Mouse (Mus musculus) hindbrain, postnatal 0 days (tissue): ENCODE data around the gene Clec2l. TPM values are rescaled to one million over a fixed set of nuclear protein-coding genes. Genes with fewer than 3 reads are reported as not detected.

Experiments used
- ATAC-seq: fragments of 200-750 bp; cut with Nextera tagmentation; 2 replicates; pipeline ENCODE4 v1.8.0; 2017; ENCODE audit warnings: mild to moderate bottlenecking, moderate TSS enrichment, moderate library complexity
- DNase-seq: peaks from one replicate; pipeline ENCODE4 v3.0.0-alpha.2; 2015; ENCODE audit warnings: low spot score
- H3K27ac ChIP-seq: fragments of 300-500 bp; sonication (generic); 2 replicates; pipeline ENCODE4 v1.5.1; 2014; ENCODE audit warnings: mild to moderate bottlenecking
- H3K27me3 ChIP-seq: fragments of 300-500 bp; sonication (generic); 2 replicates; pipeline ENCODE4 v1.6.1; 2014; ENCODE audit warnings: low read length, mixed read lengths; ENCODE audit not compliant: insufficient read depth
- H3K36me3 ChIP-seq: fragments of 300-500 bp; sonication (generic); 2 replicates; pipeline ENCODE4 v1.6.1; 2014; ENCODE audit warnings: low read length, mixed read lengths; ENCODE audit not compliant: insufficient read depth
- H3K4me1 ChIP-seq: fragments of 300-500 bp; sonication (generic); 2 replicates; pipeline ENCODE4 v1.6.1; 2014; ENCODE audit warnings: antibody characterized with exemption, low read length, mixed read lengths; ENCODE audit not compliant: insufficient read depth
- H3K4me2 ChIP-seq: fragments of 300-500 bp; sonication (generic); 2 replicates; pipeline ENCODE4 v1.6.1; 2014; ENCODE audit warnings: low read depth, mild to moderate bottlenecking, low read length, moderate library complexity, mixed read lengths
- H3K4me3 ChIP-seq: fragments of 300-500 bp; sonication (generic); 2 replicates; pipeline ENCODE4 v1.5.1; 2014; ENCODE audit warnings: low read length
- H3K9ac ChIP-seq: fragments of 300-500 bp; sonication (generic); replicated peaks from 2 replicates; pipeline ENCODE4 v1.6.1; 2014; ENCODE audit warnings: mild to moderate bottlenecking, low read length, moderate library complexity, mixed read lengths
- H3K9me3 ChIP-seq: fragments of 300-500 bp; sonication (generic); 2 replicates; pipeline ENCODE4 v1.6.1; 2016; ENCODE audit warnings: low read length, mixed read lengths
- CTCF ChIP-seq: IDR thresholded peaks from 2 replicates; pipeline ENCODE4 v1.5.1; 2016; ENCODE audit warnings: antibody characterized with exemption, control low read depth, low read depth
- WGBS: fragments of 180-500 bp; shearing (Covaris S2); extraction: QIAGEN DNeasy Blood & Tissue Kit; methylation state at CpG from one replicate; pipeline ENCODE4 v1.1.7; 2014; 5-methylcytosine and 5-hydroxymethylcytosine counted together
- polyA plus RNA-seq: library from polyadenylated mRNA; unstranded; fragments of >200 nt; fragmentation: Nextera tagmentation; extraction: Ambion mirVana; gene quantifications from 2 replicates; pipeline ENCODE4 v1.2.1, GENCODE M21; 2015
- total RNA-seq: library from RNA; depleted of rRNA; stranded (reverse); fragments of >200 nt; gene quantifications from 2 replicates; pipeline ENCODE4 v1.2.3, GENCODE M21; 2014

The Clec2l gene
- total and polyA plus RNA-seq, 2 experiments from 2014 or later, result 53.0 to 143 TPM

GRCm38 (mm10) chr6:38627486-38627885, 35.4 kb upstream of the Clec2l start:
- H3K4me1 ChIP-seq, result no peaks in the 10 kb centered on the region
- no peak for TF ChIP-seq CTCF
- H3K36me3 ChIP-seq, result no peaks in the 10 kb centered on the region; the same call in 1 of the 2 replicates
- no peak overlapping the region for H3K4me2 ChIP-seq
- no peaks in the 10 kb centered on the region for H3K9me3 ChIP-seq
- H3K9ac ChIP-seq, result no peak overlapping the region
- H3K4me3 ChIP-seq, result no peak overlapping the region
- no peak for DNase-seq
- WGBS, result 82% methylated on average over 4 of the region's 4 CpGs
- ATAC-seq, result no peak
- no peak overlapping the region for H3K27ac ChIP-seq
- no peaks in the 10 kb centered on the region for H3K27me3 ChIP-seq

- 93% methylated on average over 1 of the region's 1 CpGs for WGBS
- H3K9me3 ChIP-seq, result no peaks in the 10 kb centered on the region
- no peaks in the 10 kb centered on the region for H3K4me1 ChIP-seq
- H3K9ac ChIP-seq, result no peak overlapping the region
- DNase-seq, result no peak
- no peaks in the 10 kb centered on the region for H3K36me3 ChIP-seq
- ATAC-seq, result no peak
- H3K4me3 ChIP-seq, result no peak overlapping the region
- no peak for TF ChIP-seq CTCF
- H3K27me3 ChIP-seq, result no peaks in the 10 kb centered on the region
- H3K4me2 ChIP-seq, result no peak overlapping the region
- no peak overlapping the region for H3K27ac ChIP-seq
These were observed 33.3 kb upstream of the Clec2l start for GRCm38 (mm10) chr6:38629556-38629955.

- no peak for TF ChIP-seq CTCF
- Histone ChIP-seq H3K27me3 (peaks cover 14% of the 10 kb centered on the region; the same call in 1 of the 2 replicates), H3K9me3 (no peaks in the 10 kb centered on the region), H3K4me3 (no peak overlapping the region), H3K9ac (no peak overlapping the region), H3K36me3 (no peaks in the 10 kb centered on the region), H3K4me1 (peaks cover 7% of the 10 kb centered on the region; the same call in 1 of the 2 replicates), H3K27ac (no peak overlapping the region), H3K4me2 (no peak overlapping the region)
- ATAC-seq, result no peak
- DNase-seq, result no peak
- 92% methylated on average over 2 of the region's 2 CpGs for WGBS
These were observed 30.0 kb upstream of the Clec2l start for GRCm38 (mm10) chr6:38632826-38633225.

GRCm38 (mm10) chr6:38634461-38634860, 28.4 kb upstream of the Clec2l start:
- ATAC-seq (no peak), DNase-seq (no peak)
- H3K36me3 ChIP-seq, result no peaks in the 10 kb centered on the region
- no peak overlapping the region for H3K9ac ChIP-seq
- 85% methylated on average over 8 of the region's 8 CpGs for WGBS
- no peaks in the 10 kb centered on the region for H3K9me3 ChIP-seq
- no peak for TF ChIP-seq CTCF
- H3K4me2 ChIP-seq, result no peak overlapping the region
- H3K4me1 ChIP-seq, result peaks cover 7% of the 10 kb centered on the region; the same call in 1 of the 2 replicates
- peaks cover 24% of the 10 kb centered on the region; the same call in 1 of the 2 replicates for H3K27me3 ChIP-seq
- H3K4me3 ChIP-seq, result no peak overlapping the region
- H3K27ac ChIP-seq, result no peak overlapping the region

GRCm38 (mm10) chr6:38635941-38636851, 26.7 kb upstream of the Clec2l start:
- Histone ChIP-seq H3K4me2 (peak overlapping the region; percentile 78), H3K4me3 (peak overlapping the region; percentile 43), H3K9me3 (no peaks in the 10 kb centered on the region), H3K9ac (peak overlapping the region; percentile 33; the same call in 1 of the 2 replicates), H3K36me3 (no peaks in the 10 kb centered on the region), H3K4me1 (peaks cover 7% of the 10 kb centered on the region; the same call in 1 of the 2 replicates), H3K27ac (no peak overlapping the region), H3K27me3 (peaks cover 24% of the 10 kb centered on the region; the same call in 1 of the 2 replicates)
- under 1% methylated on average over 71 of the region's 72 CpGs for WGBS
- TF ChIP-seq CTCF, result no peak
- DNase-seq, result peak; percentile 63
- ATAC-seq, result peak; percentile 55

GRCm38 (mm10) chr6:38636852-38637618, 25.8 kb upstream of the Clec2l start, which contains the start of gene Klrg2:
Gene Klrg2, minus strand, starts transcription at chr6:38637242.
- H3K27me3 ChIP-seq, result peaks cover 24% of the 10 kb centered on the region; the same call in 1 of the 2 replicates
- WGBS, result 2% methylated on average over 55 of the region's 60 CpGs

More at GRCm38 (mm10) chr6:38636852-38637618, 25.8 kb upstream of the Clec2l start, which contains the start of gene Klrg2:
- DNase-seq, result peak; percentile 58
- TF ChIP-seq CTCF, result no peak
- Histone ChIP-seq H3K9me3 (no peaks in the 10 kb centered on the region), H3K27ac (no peak within 1 kb of the TSS), H3K4me2 (peak within 1 kb of the TSS; percentile 78), H3K4me1 (peaks cover 7% of the 10 kb centered on the region; the same call in 1 of the 2 replicates), H3K4me3 (peak within 1 kb of the TSS; percentile 43), H3K36me3 (no peaks in the 10 kb centered on the region), H3K9ac (peak within 1 kb of the TSS; percentile 33)
- peak; percentile 78 for ATAC-seq
